Mouse (Mus musculus) erythroblast, embryonic 14.5 days (primary cell): Measurements from ENCODE around the gene Csnk2a2.

Experiments used
- GATA1 ChIP-seq: IDR thresholded peaks from 2 replicates; pipeline ENCODE4 v1.6.1; 2012; ENCODE audit warnings: low read length, inconsistent platforms, mixed read lengths
- TAL1 ChIP-seq: IDR thresholded peaks from 3 replicates; pipeline ENCODE4 v1.6.1; 2012; ENCODE audit warnings: low read length, inconsistent platforms, mixed read lengths

- no peak for TF ChIP-seq GATA1
- no peak for TF ChIP-seq TAL1
Measured at GRCm38 (mm10) chr8:95411309-95411972, 78.4 kb downstream of the Csnk2a2 start.
